Comparison of ENCODE assay signal across 8 mouse cellular contexts in genomic region chr5:113547949-113548700, GRCm38 (mm10). TPM values are rescaled to one million over a fixed set of nuclear protein-coding genes. Genes with fewer than 3 reads are reported as not detected.
DNase-seq lines count a peak whose midpoint lies in the region; ATAC-seq and TF ChIP-seq lines count a peak whose summit lies in the region.

No protein-coding gene starts in this region.

- no peak overlapping the region for H3K9ac ChIP-seq in heart, embryonic 11.5 days (ENCODE audit: low read depth, low read length)
- no peak overlapping the region for H3K9ac ChIP-seq in liver, postnatal 0 days (replicated peaks)

- no peaks in the 10 kb centered on the region for H3K36me3 ChIP-seq in heart, embryonic 11.5 days (ENCODE audit: control insufficient read depth, insufficient read depth, low read length)
- H3K36me3 ChIP-seq in liver, postnatal 0 days (replicated peaks; ENCODE audit: insufficient read depth, low read length), result no peaks in the 10 kb centered on the region

- no peak overlapping the region for H3K4me2 ChIP-seq in heart, embryonic 11.5 days
- no peak overlapping the region for H3K4me2 ChIP-seq in liver, postnatal 0 days (ENCODE audit: low read depth, low read length)

- no peaks in the 10 kb centered on the region for H3K4me1 ChIP-seq in heart, embryonic 11.5 days (ENCODE audit: control insufficient read depth, insufficient read depth, low read length)
- no peaks in the 10 kb centered on the region for H3K4me1 ChIP-seq in embryonic fibroblast, embryonic 13.5 days (ENCODE audit: control insufficient read depth, insufficient read depth, low read length)
- no peaks in the 10 kb centered on the region for H3K4me1 ChIP-seq in liver, postnatal 0 days (ENCODE audit: insufficient read depth)

- peak; percentile 38; the same call in 1 of the 2 replicates for TF ChIP-seq CTCF in embryonic fibroblast, embryonic 13.5 days (IDR thresholded peaks at IDR 0.05; ENCODE audit: borderline replicate concordance, insufficient read depth, low read length)
- peak; percentile 62 for TF ChIP-seq CTCF in liver, postnatal 0 days (IDR thresholded peaks at IDR 0.05; ENCODE audit: low read depth)

- no peak for TF ChIP-seq POLR2A in embryonic fibroblast, embryonic 13.5 days (IDR thresholded peaks at IDR 0.05; ENCODE audit: low read depth, low read length)

- no peak for ATAC-seq in heart, embryonic 11.5 days (replicated peaks; ENCODE audit: insufficient number of reproducible peaks, low FRiP score, low TSS enrichment)
- no peak for ATAC-seq in liver, postnatal 0 days

- peaks cover 35% of the 10 kb centered on the region for H3K27me3 ChIP-seq in heart, embryonic 11.5 days (ENCODE audit: control insufficient read depth, insufficient read depth, low read length)
- H3K27me3 ChIP-seq in liver, postnatal 0 days (ENCODE audit: insufficient read depth, low read length), result peaks cover 6% of the 10 kb centered on the region; the same call in 1 of the 2 replicates

- 47% methylated on average over 14 of the region's 14 CpGs for WGBS in heart, embryonic 11.5 days (ENCODE audit: insufficient replicate concordance)
- 51% methylated on average over 14 of the region's 14 CpGs for WGBS in liver, postnatal 0 days (ENCODE audit: insufficient replicate concordance)

- no peak overlapping the region for H3K4me3 ChIP-seq in heart, embryonic 11.5 days (ENCODE audit: low read depth, low read length)
- H3K4me3 ChIP-seq in embryonic fibroblast, embryonic 13.5 days (ENCODE audit: insufficient read depth, low read length), result no peak overlapping the region
- no peak overlapping the region for H3K4me3 ChIP-seq in liver, postnatal 0 days (ENCODE audit: low read depth, low read length)

- H3K27ac ChIP-seq in heart, embryonic 11.5 days (ENCODE audit: low read depth, low read length), result no peak overlapping the region
- no peak overlapping the region for H3K27ac ChIP-seq in embryonic fibroblast, embryonic 13.5 days (ENCODE audit: insufficient read depth, low read length)
- H3K27ac ChIP-seq in liver, postnatal 0 days (ENCODE audit: low read depth), result no peak overlapping the region

- no peak for TF ChIP-seq EP300 in liver, postnatal 0 days (IDR thresholded peaks at IDR 0.05; ENCODE audit: low read depth)

- no peaks in the 10 kb centered on the region for H3K9me3 ChIP-seq in heart, embryonic 11.5 days (replicated peaks; ENCODE audit: control insufficient read depth, low read length)
- H3K9me3 ChIP-seq in liver, postnatal 0 days (ENCODE audit: low read length), result no peaks in the 10 kb centered on the region

- DNase-seq in heart, adult 11 months, result peak; percentile 94
- peak; percentile 8 to 16 for DNase-seq in B cell, adult 2 months
- peak; percentile 75 to 81 for DNase-seq in adrenal gland, postnatal 36 days
- DNase-seq in kidney, postnatal 36 days, result peak; percentile 7 to 55
- DNase-seq in liver, postnatal 0 days, result peak; percentile 38
- peak; percentile 61 for DNase-seq in right cerebral cortex, postnatal 14 days

RNA-seq across cellular contexts. Expression of gene Wscd2, which starts 58.0 kb away (rescaled TPM):
- polyA plus RNA-seq in heart, embryonic 11.5 days (2014; fragmentation: Nextera tagmentation; extraction: Ambion mirVana), result 2.4 and 3.4 TPM in 2 replicates
- total RNA-seq in adrenal gland, postnatal 36 days (2021), result 1 to 10 TPM; 2.7 to 4.6 TPM
- polyA plus RNA-seq in embryonic fibroblast, embryonic 13.5 days (2011; ENCODE audit: insufficient read length, low read depth, missing spikeins), result 1.4 and 4.1 TPM in 2 replicates
- polyA plus RNA-seq in liver, postnatal 0 days (2015; fragmentation: Nextera tagmentation; extraction: Ambion mirVana), result 0.04 TPM in 1 of 2 replicates, not detected in the other

Comparison
In these comparisons a context has a peak if more than half of its experiments do, and no peak if none do; other contexts are left out.
1. DNase-seq: peak in every context shown above with its lines; median percentile 94 in heart, adult 11 months; 78 in adrenal gland, postnatal 36 days; 61 in right cerebral cortex, postnatal 14 days; 38 in liver, postnatal 0 days; 31 in kidney, postnatal 36 days; 12 in B cell, adult 2 months.